Mouse (Mus musculus): Measurements from ENCODE around the gene Arfip2. TPM values are rescaled to one million over a fixed set of nuclear protein-coding genes. Genes with fewer than 3 reads are reported as not detected.

Gene Arfip2
- total and polyA plus RNA-seq, 3 experiments: 22.8 to 57.5 (median 35.3) TPM

DNA sequence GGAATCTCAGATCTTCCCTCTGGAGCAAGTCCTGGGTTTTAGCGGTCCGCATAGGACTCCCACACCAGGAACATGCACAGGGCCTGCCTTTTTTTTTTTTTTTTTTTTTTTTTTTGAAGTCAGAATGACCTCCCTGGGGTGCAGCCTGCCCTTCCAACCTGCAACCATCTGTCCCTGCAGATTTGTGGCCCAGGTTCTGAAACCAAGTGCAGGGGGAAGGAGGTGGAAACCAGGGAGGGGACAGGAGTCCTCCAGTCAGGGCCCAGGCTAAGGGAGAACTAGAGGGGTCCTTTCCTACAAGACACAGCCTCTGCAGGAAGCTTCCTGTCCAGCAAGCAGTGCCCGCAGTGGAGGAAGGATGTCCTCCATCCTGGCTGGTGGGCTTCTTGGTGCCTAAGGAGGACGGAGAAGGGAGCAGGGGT, 7.7 kb downstream of the Arfip2 start:
- peaks cover 29% of the 10 kb centered on the region for H3K36me3 ChIP-seq (replicated peaks)
- TF ChIP-seq GATA2 (IDR thresholded peaks at IDR 0.05; ENCODE audit: borderline replicate concordance, low read depth, low read length) (no peak), TAL1 (conservative IDR thresholded peaks at IDR 0.05; ENCODE audit: low read depth, low read length) (no peak), CTCF (IDR thresholded peaks at IDR 0.05; ENCODE audit: low read depth, low read length) (no peak), GATA1 (IDR thresholded peaks at IDR 0.05; ENCODE audit: borderline replicate concordance, low read length) (no peak)
- ATAC-seq (ENCODE audit: extremely low read depth, insufficient number of reproducible peaks, low FRiP score, poor library complexity, severe bottlenecking): no peak
- H3K9me3 ChIP-seq (replicated peaks): no peaks in the 10 kb centered on the region
- H3K4me3 ChIP-seq (ENCODE audit: low read depth, low read length): peak overlapping the region; percentile 82; the same call in 1 of the 2 replicates
- H3K27me3 ChIP-seq (ENCODE audit: insufficient read depth, low read length): peaks cover 29% of the 10 kb centered on the region
- peaks cover 19% of the 10 kb centered on the region for H3K4me1 ChIP-seq (ENCODE audit: insufficient read depth, low read depth, low read length)
- no peak for DNase-seq (ENCODE audit: low spot score)

- Histone ChIP-seq H3K4me1 (ENCODE audit: insufficient read depth, low read depth, low read length) (peaks cover 13% of the 10 kb centered on the region), H3K4me3 (ENCODE audit: low read depth, low read length) (no peak overlapping the region), H3K27me3 (ENCODE audit: insufficient read depth, low read length) (peaks cover 29% of the 10 kb centered on the region), H3K9me3 (replicated peaks) (no peaks in the 10 kb centered on the region), H3K36me3 (replicated peaks) (peaks cover 15% of the 10 kb centered on the region)
- TF ChIP-seq GATA1 (IDR thresholded peaks at IDR 0.05; ENCODE audit: borderline replicate concordance, low read length): no peak
- TF ChIP-seq GATA2 (IDR thresholded peaks at IDR 0.05; ENCODE audit: borderline replicate concordance, low read depth, low read length): no peak
- TF ChIP-seq TAL1 (conservative IDR thresholded peaks at IDR 0.05; ENCODE audit: low read depth, low read length): no peak
- no peak for TF ChIP-seq POLR2AphosphoS5 (IDR thresholded peaks at IDR 0.05; ENCODE audit: insufficient replicate concordance, low read depth, low read length)
- no peak for TF ChIP-seq CTCF (IDR thresholded peaks at IDR 0.05; ENCODE audit: low read depth, low read length)
- DNase-seq (ENCODE audit: low spot score): no peak
- ATAC-seq (ENCODE audit: extremely low read depth, insufficient number of reproducible peaks, low FRiP score, poor library complexity, severe bottlenecking): no peak
These were observed 11.6 kb downstream of the Arfip2 start for GRCm38 (mm10) chr7:105628633-105629032.

- no peaks in the 10 kb centered on the region for H3K9me3 ChIP-seq (replicated peaks)
- H3K4me1 ChIP-seq (ENCODE audit: insufficient read depth, low read depth, low read length): no peaks in the 10 kb centered on the region
- H3K27me3 ChIP-seq (ENCODE audit: insufficient read depth, low read length): peaks cover 11% of the 10 kb centered on the region
- H3K36me3 ChIP-seq (replicated peaks): peaks cover 34% of the 10 kb centered on the region
- ATAC-seq (ENCODE audit: extremely low read depth, insufficient number of reproducible peaks, low FRiP score, poor library complexity, severe bottlenecking) (no peak), DNase-seq (ENCODE audit: low spot score) (no peak)
- H3K4me3 ChIP-seq (ENCODE audit: low read depth, low read length): no peak overlapping the region
- no peak for TF ChIP-seq GATA2 (IDR thresholded peaks at IDR 0.05; ENCODE audit: borderline replicate concordance, low read depth, low read length)
- TF ChIP-seq GATA1 (IDR thresholded peaks at IDR 0.05; ENCODE audit: borderline replicate concordance, low read length): no peak
- TF ChIP-seq TAL1 (conservative IDR thresholded peaks at IDR 0.05; ENCODE audit: low read depth, low read length): no peak
- no peak for TF ChIP-seq POLR2AphosphoS5 (IDR thresholded peaks at IDR 0.05; ENCODE audit: insufficient replicate concordance, low read depth, low read length)
- TF ChIP-seq CTCF (IDR thresholded peaks at IDR 0.05; ENCODE audit: low read depth, low read length): no peak
These were observed 14.8 kb downstream of the Arfip2 start for GRCm38 (mm10) chr7:105625397-105625796.

- ATAC-seq (ENCODE audit: extremely low read depth, insufficient number of reproducible peaks, low FRiP score, poor library complexity, severe bottlenecking): no peak
- peaks cover 68% of the 10 kb centered on the region for H3K36me3 ChIP-seq (replicated peaks)
- no peak overlapping the region for H3K4me3 ChIP-seq (ENCODE audit: low read depth, low read length)
- no peak for DNase-seq (ENCODE audit: low spot score)
- H3K4me1 ChIP-seq (ENCODE audit: insufficient read depth, low read depth, low read length): no peaks in the 10 kb centered on the region
- TF ChIP-seq GATA1 (IDR thresholded peaks at IDR 0.05; ENCODE audit: borderline replicate concordance, low read length) (no peak), POLR2AphosphoS5 (IDR thresholded peaks at IDR 0.05; ENCODE audit: insufficient replicate concordance, low read depth, low read length) (no peak), CTCF (IDR thresholded peaks at IDR 0.05; ENCODE audit: low read depth, low read length) (no peak), TAL1 (conservative IDR thresholded peaks at IDR 0.05; ENCODE audit: low read depth, low read length) (no peak), GATA2 (IDR thresholded peaks at IDR 0.05; ENCODE audit: borderline replicate concordance, low read depth, low read length) (no peak)
- H3K9me3 ChIP-seq (replicated peaks): no peaks in the 10 kb centered on the region
- no peaks in the 10 kb centered on the region for H3K27me3 ChIP-seq (ENCODE audit: insufficient read depth, low read length)
These were observed 18.4 kb downstream of the Arfip2 start for GRCm38 (mm10) chr7:105621646-105622292.

DNA sequence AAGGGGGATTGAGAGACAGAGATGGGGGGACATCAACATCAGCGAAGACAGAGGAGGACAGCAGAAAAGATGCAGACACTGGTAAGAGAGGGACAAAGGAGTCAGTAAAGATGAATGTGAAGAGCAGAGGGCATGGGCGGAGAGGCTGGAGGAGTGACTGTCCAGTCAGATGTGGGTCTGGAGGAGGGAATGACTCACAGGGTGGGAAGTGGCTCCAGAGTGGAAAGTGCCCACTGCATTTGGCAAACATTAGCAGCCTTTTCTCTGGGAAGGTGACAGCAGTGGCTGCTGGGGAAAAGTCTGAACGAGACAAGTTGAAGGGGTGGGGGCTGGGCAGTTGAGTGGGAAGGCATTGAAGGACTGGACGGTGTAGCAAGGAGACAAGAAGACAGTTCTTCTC, 19.2 kb downstream of the Arfip2 start:
- Histone ChIP-seq H3K9me3 (replicated peaks) (no peaks in the 10 kb centered on the region), H3K27me3 (ENCODE audit: insufficient read depth, low read length) (no peaks in the 10 kb centered on the region), H3K4me3 (ENCODE audit: low read depth, low read length) (no peak overlapping the region), H3K4me1 (ENCODE audit: insufficient read depth, low read depth, low read length) (no peaks in the 10 kb centered on the region), H3K36me3 (replicated peaks) (peaks cover 72% of the 10 kb centered on the region)
- DNase-seq (ENCODE audit: low spot score): no peak
- ATAC-seq (ENCODE audit: extremely low read depth, insufficient number of reproducible peaks, low FRiP score, poor library complexity, severe bottlenecking): no peak
- no peak for TF ChIP-seq TAL1 (conservative IDR thresholded peaks at IDR 0.05; ENCODE audit: low read depth, low read length)

DNA sequence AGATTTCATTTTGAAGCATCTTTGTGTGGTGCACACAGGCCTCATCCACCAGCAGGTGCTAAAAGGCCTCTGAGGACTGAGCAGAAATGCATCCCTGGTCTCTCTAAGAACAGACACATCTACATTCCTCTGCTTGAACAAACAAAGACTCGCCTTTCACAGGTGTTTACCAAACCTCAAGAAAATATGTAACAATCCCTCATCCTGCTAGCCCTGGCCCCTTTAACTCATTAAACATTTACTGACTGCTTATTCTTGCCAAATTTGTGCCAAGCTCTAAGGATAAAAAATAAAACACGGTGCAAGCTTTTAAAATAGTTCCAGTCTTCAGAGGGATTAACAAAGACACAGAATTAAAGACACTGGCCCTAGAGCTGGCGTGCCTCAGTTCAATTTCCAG, 20.5 kb downstream of the Arfip2 start:
- Histone ChIP-seq H3K27me3 (ENCODE audit: insufficient read depth, low read length) (no peaks in the 10 kb centered on the region), H3K36me3 (replicated peaks) (peaks cover 75% of the 10 kb centered on the region), H3K4me1 (ENCODE audit: insufficient read depth, low read depth, low read length) (no peaks in the 10 kb centered on the region), H3K4me3 (ENCODE audit: low read depth, low read length) (no peak overlapping the region), H3K9me3 (replicated peaks) (no peaks in the 10 kb centered on the region)
- DNase-seq (ENCODE audit: low spot score): no peak
- ATAC-seq (ENCODE audit: extremely low read depth, insufficient number of reproducible peaks, low FRiP score, poor library complexity, severe bottlenecking): no peak
- no peak for TF ChIP-seq TAL1 (conservative IDR thresholded peaks at IDR 0.05; ENCODE audit: low read depth, low read length)
- TF ChIP-seq POLR2AphosphoS5 (IDR thresholded peaks at IDR 0.05; ENCODE audit: insufficient replicate concordance, low read depth, low read length): no peak
- no peak for TF ChIP-seq CTCF (IDR thresholded peaks at IDR 0.05; ENCODE audit: low read depth, low read length)
- TF ChIP-seq GATA1 (IDR thresholded peaks at IDR 0.05; ENCODE audit: borderline replicate concordance, low read length): no peak
- no peak for TF ChIP-seq GATA2 (IDR thresholded peaks at IDR 0.05; ENCODE audit: borderline replicate concordance, low read depth, low read length)

Data from G1E (cell line).